Mouse (Mus musculus) left cerebral cortex, adult 11 months (tissue): Measurements from ENCODE around the gene Gchfr.

Experiments used
- DNase-seq: peaks from one replicate; pipeline ENCODE4 v3.0.0; 2022; ENCODE audit warnings: low spot score

Gene Gchfr

DNA sequence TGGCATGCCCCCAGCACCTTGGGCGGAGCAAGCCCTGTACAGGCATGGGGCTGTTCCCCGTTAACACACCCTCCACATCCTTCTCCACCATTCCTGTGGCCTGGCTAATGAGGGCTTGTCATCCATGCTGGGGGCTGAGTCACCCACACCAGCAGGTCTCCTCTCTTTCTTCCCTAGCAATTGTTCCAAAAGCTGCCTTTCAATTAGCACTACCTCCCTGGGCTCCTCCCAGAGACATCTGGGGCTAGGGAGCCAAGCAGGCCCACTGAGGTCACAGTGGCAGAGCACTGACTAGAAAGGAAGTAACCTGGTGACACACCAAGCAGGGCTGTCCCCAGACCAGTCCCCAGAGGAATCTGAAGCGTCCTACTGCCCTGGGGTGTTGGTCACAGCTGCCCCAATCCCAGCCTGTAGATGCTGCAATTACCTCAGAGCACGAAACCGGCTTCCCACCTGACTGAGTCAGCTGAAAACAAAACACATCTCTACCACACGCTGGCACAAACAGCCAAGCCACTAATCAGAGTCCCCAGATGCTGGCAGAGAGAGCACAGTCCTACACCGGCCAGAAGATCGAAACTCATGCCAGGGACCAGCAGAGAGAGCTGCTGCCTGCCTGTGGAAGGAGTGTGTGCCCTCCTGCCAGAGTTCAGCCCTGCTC lies 6.5 kb downstream of the Gchfr start, which contains the start of gene Gm14137:
Gene Gm14137 (plus strand): TSS at position 519 of the 661 bp plus-strand sequence.
- DNase-seq, result no peak

GRCm38 (mm10) chr2:119174866-119175265 lies 7.3 kb downstream of the Gchfr start:
- DNase-seq, result no peak

GRCm38 (mm10) chr2:119175614-119176013 lies 8.0 kb downstream of the Gchfr start:
- no peak for DNase-seq

DNA sequence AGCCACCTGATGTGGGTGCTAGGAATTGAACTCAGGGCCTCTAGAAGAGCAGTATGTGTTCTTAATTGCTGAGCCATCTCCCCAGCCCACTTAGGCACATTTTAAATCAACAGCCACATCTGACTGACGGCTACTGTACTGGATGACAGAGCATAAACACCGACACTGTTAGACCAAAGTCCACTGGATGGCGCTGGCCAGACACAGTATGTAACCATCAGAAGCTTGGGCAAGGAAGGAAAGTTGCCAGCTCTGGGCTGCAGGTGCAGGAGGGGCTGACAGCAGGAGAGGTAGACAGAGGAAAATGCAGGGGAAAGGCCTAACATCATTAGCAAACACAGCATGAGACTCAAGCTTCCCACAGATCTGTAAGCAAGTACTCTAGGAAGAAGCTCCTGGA lies 9.2 kb downstream of the Gchfr start:
- DNase-seq, result no peak

GRCm38 (mm10) chr2:119177384-119177939 lies 9.9 kb downstream of the Gchfr start:
- DNase-seq, result no peak

DNA sequence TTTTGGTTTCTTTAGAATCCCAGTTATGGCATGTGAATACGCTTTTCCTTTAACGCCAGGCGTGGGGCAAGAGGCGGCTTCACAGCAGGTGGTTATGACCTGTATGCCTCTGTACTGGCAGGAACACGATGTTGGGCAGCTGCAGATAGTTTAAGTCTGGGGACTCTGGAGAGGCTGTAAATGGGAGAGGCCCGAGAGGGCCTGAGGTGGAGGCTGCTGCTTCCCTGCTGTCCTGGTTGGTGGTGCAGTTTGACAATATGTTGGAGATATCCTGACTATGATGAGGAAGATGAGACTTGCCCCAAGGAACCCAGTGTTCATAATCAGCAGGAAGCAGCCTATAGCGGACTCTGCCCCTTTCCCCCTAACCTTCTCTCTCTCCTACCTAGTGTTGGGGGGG lies 15.3 kb downstream of the Gchfr start:
- no peak for DNase-seq

DNA sequence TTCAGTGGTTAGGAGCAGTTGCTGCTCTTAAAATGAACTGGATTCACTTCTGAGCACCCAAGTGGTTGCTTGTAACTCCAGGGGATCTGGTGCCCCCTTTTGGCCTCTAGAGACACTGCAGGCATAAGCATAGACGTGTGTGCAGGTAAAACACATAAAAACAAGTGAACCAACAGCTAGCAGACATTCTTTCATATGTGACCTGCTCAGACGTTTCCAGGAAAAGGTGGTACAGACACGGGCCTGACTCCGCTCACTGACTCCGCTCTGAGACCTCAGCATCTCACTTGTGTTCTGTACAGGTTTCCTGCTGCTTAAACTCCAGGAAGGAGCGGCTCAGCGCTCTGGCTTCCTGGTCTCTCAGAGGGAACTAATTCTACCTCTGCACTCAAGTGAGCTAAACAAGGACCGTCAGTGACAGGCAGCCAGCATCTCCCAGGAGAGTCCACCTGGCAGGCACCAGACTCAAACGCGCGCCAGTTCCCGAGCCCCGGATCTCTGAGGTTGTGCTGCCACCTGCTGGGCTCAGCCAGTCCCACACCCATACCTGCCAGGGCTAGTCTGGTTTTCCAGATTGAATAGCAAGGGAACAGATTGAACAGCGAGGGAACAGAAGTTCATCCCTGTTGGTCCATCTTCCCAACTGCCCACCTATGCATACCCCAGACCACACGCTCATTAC lies 21.6 kb downstream of the Gchfr start:
- peak; percentile 59 for DNase-seq

DNA sequence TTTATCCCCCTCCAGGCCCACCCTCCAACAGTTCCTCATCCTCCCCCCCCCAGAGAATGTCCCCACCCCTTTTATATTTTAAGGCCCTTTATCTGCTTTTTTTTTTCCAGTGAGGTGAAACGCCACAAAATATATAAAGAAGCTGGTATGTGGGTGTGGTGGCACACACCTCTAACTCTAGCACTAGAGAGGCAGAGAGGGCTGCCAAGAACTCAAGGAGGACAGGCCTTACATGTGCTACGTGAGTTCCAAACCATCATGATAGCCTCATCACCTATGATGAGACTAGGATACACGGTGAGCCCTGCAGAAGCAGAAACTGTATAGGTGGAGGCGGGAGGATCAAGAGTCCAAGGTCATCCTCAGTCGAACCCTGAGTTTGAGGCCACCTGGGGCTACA lies 23.4 kb downstream of the Gchfr start:
- no peak for DNase-seq

GRCm38 (mm10) chr2:119194140-119194539 lies 26.6 kb downstream of the Gchfr start:
- DNase-seq, result no peak

- no peak for DNase-seq
Observed at GRCm38 (mm10) chr2:119196316-119197108, 28.9 kb downstream of the Gchfr start.

DNA sequence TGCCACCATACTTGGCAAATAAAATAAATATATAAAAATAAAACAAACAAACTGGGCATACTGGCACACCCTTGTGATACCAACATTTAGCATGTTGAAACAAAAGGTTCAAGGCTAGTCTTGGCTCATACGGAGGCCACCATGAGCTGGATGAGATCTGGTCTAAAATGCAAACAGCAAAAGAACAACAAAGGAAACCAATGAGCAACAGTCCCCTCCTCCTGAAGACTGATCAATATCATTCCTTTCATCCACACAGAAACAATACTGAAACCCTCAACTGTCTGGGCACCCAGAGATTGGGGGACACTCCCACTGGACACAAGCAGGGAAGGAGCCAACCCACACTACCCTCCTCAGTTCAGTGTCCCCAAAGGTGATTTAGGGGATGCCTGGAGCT lies 29.9 kb downstream of the Gchfr start:
- no peak for DNase-seq

DNA sequence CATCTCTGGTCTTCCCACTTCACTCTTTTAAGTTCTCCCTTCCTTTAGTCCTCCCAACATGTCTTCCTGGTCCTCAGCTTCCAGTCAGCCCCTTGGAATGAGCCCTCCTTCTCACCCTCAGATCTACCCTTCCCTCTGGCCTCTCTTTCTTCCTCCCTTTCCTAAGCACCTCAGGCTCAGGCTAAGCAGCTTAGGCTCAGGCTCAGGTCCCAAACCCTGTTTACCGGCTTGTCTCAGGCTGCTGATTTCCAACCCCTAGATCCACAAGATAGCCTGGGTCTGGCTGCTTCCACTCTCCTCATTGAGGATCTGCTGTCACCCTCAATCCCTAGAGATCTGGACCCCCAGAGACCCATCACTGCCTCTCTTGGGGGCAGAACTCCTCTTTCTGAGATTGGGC lies 30.5 kb downstream of the Gchfr start:
- DNase-seq, result no peak

DNA sequence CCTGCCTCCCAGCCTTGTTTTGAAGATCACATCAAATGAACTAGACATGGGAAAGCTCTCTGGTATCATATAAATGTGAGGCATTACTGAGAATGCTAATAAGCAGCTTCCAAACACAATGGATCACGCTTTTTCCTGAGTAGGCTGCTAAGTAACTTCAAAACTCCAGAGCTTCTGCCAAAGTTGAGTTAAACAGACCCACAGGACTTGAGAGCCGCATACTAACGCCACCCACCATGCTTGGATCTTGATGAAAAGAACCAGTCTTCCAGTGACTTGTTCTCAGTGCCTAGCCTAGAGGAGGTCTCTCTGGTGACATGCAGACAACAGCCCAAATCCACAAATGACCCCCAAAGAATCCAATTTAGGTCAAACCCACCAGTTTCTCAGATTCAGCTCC lies 31.4 kb downstream of the Gchfr start:
- DNase-seq, result no peak

GRCm38 (mm10) chr2:119202914-119203453 lies 35.4 kb downstream of the Gchfr start:
- no peak for DNase-seq

- no peak for DNase-seq
Observed at GRCm38 (mm10) chr2:119203871-119204460, 36.4 kb downstream of the Gchfr start.

DNA sequence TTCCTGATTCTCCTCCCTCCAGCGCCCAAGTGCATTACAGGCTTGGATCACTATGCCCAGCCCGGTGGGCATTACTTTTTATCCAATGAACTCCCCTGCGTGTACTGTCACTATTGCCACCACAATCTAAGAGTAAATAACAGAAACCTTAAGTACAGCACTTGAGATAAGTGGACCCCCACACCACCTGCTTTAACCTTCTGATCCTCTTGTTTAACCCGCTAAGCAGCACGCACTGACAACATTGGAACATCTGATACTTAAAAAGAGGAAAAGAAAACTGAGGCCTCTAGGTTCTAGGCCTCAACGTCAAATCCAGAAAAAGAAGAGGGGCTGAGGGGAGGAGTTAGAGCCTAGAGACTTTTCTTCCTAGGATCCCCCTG lies 40.4 kb downstream of the Gchfr start:
- no peak for DNase-seq

- DNase-seq, result peak; percentile 96
Observed at GRCm38 (mm10) chr2:119208344-119209175, 41.0 kb downstream of the Gchfr start, which contains the start of the genes Zfyve19 and Dnajc17. Gene Zfyve19 (plus strand): TSS chr2:119208617. Gene Dnajc17 (minus strand): TSS chr2:119208795.

- DNase-seq, result no peak
Observed at GRCm38 (mm10) chr2:119209176-119209507, 41.6 kb downstream of the Gchfr start.
